Mouse (Mus musculus): ENCODE results near the gene Dntt. TPM values are rescaled to one million over a fixed set of nuclear protein-coding genes. Genes with fewer than 3 reads are reported as not detected.

The Dntt gene
- total RNA-seq (2012; rRNA removed), result not detected in 2 replicates

- H3K27ac ChIP-seq (ENCODE audit: insufficient read depth, low read depth, low read length, poor library complexity, severe bottlenecking), result no peak within 1 kb of the TSS
- DNase-seq (ENCODE audit: low read depth, low spot score), result no peak
- H3K4me3 ChIP-seq (ENCODE audit: insufficient read depth in 1 of 2, low read depth in 1 of 2, low read length in 2 of 2, poor library complexity in 1 of 2, severe bottlenecking in 1 of 2), result no peak within 1 kb of the TSS
- in situ Hi-C loops (cut with MboI; ENCODE audit: low sequenced_read_pairs in 2 of 2, unreplicated experiment in 2 of 2), result loop anchor here (25.0 kb wide), 1 partner anchor 267 kb away; no protein-coding TSS in a partner anchor
- H3K9me3 ChIP-seq (ENCODE audit: control insufficient read depth, insufficient read depth, low read depth, low read length), result no peaks in the 10 kb centered on the region
- no peaks in the 10 kb centered on the region for H3K4me1 ChIP-seq (ENCODE audit: control insufficient read depth in 2 of 2, insufficient read depth in 2 of 2, low read length in 2 of 2, poor library complexity in 1 of 2)
- H3K9ac ChIP-seq (ENCODE audit: insufficient read depth, low read depth, low read length, poor library complexity, severe bottlenecking), result no peak within 1 kb of the TSS
- H3K36me3 ChIP-seq (ENCODE audit: control insufficient read depth, insufficient read depth, low read length, poor library complexity, severe bottlenecking), result no peaks in the 10 kb centered on the region
- no peak for TF ChIP-seq ZNF384 (IDR thresholded peaks at IDR 0.05; ENCODE audit: low read depth, low read length)
- TF ChIP-seq CHD2 (IDR thresholded peaks at IDR 0.05; ENCODE audit: low read depth, low read length), result no peak
- TF ChIP-seq MAFK (IDR thresholded peaks at IDR 0.05; ENCODE audit: insufficient read depth, low read depth, low read length), result no peak
- no peak for TF ChIP-seq ZC3H11A (IDR thresholded peaks at IDR 0.05; ENCODE audit: borderline replicate concordance, low read depth, low read length)
- no peak for TF ChIP-seq HCFC1 (IDR thresholded peaks at IDR 0.05; ENCODE audit: borderline replicate concordance, insufficient read depth, low read length)
These were observed at the start of gene Dntt for GRCm38 (mm10) chr19:41029219-41029618. TSS of gene Dntt (plus strand) at chr19:41029275.

GRCm38 (mm10) chr19:40980671-40981070 is 48.4 kb upstream of the Dntt start:
- H3K4me1 ChIP-seq (ENCODE audit: control insufficient read depth in 2 of 2, insufficient read depth in 2 of 2, low read length in 2 of 2, poor library complexity in 1 of 2), result no peaks in the 10 kb centered on the region
- in situ Hi-C loops (cut with MboI; ENCODE audit: low sequenced_read_pairs in 2 of 2, unreplicated experiment in 2 of 2), result no loop called here
- DNase-seq (ENCODE audit: low read depth, low spot score), result no peak
- TF ChIP-seq MAFK (IDR thresholded peaks at IDR 0.05; ENCODE audit: insufficient read depth, low read depth, low read length) (no peak), HCFC1 (IDR thresholded peaks at IDR 0.05; ENCODE audit: borderline replicate concordance, insufficient read depth, low read length) (no peak), ZNF384 (IDR thresholded peaks at IDR 0.05; ENCODE audit: low read depth, low read length) (no peak), ZC3H11A (IDR thresholded peaks at IDR 0.05; ENCODE audit: borderline replicate concordance, low read depth, low read length) (no peak), CHD2 (IDR thresholded peaks at IDR 0.05; ENCODE audit: low read depth, low read length) (no peak)
- no peak overlapping the region for H3K4me3 ChIP-seq (ENCODE audit: insufficient read depth in 1 of 2, low read depth in 1 of 2, low read length in 2 of 2, poor library complexity in 1 of 2, severe bottlenecking in 1 of 2)
- H3K9ac ChIP-seq (ENCODE audit: insufficient read depth, low read depth, low read length, poor library complexity, severe bottlenecking), result no peak overlapping the region
- no peaks in the 10 kb centered on the region for H3K36me3 ChIP-seq (ENCODE audit: control insufficient read depth, insufficient read depth, low read length, poor library complexity, severe bottlenecking)
- no peak overlapping the region for H3K27ac ChIP-seq (ENCODE audit: insufficient read depth, low read depth, low read length, poor library complexity, severe bottlenecking)
- no peaks in the 10 kb centered on the region for H3K9me3 ChIP-seq (ENCODE audit: control insufficient read depth, insufficient read depth, low read depth, low read length)

GRCm38 (mm10) chr19:40984536-40984935 is 44.5 kb upstream of the Dntt start:
- Histone ChIP-seq H3K9ac (ENCODE audit: insufficient read depth, low read depth, low read length, poor library complexity, severe bottlenecking) (no peak overlapping the region), H3K36me3 (ENCODE audit: control insufficient read depth, insufficient read depth, low read length, poor library complexity, severe bottlenecking) (no peaks in the 10 kb centered on the region), H3K4me1 (ENCODE audit: control insufficient read depth in 2 of 2, insufficient read depth in 2 of 2, low read length in 2 of 2, poor library complexity in 1 of 2) (no peaks in the 10 kb centered on the region), H3K4me3 (ENCODE audit: insufficient read depth in 1 of 2, low read depth in 1 of 2, low read length in 2 of 2, poor library complexity in 1 of 2, severe bottlenecking in 1 of 2) (no peak overlapping the region), H3K27ac (ENCODE audit: insufficient read depth, low read depth, low read length, poor library complexity, severe bottlenecking) (no peak overlapping the region), H3K9me3 (ENCODE audit: control insufficient read depth, insufficient read depth, low read depth, low read length) (no peaks in the 10 kb centered on the region)
- in situ Hi-C loops (cut with MboI; ENCODE audit: low sequenced_read_pairs in 2 of 2, unreplicated experiment in 2 of 2), result no loop called here
- TF ChIP-seq HCFC1 (IDR thresholded peaks at IDR 0.05; ENCODE audit: borderline replicate concordance, insufficient read depth, low read length) (no peak), ZC3H11A (IDR thresholded peaks at IDR 0.05; ENCODE audit: borderline replicate concordance, low read depth, low read length) (no peak), ZNF384 (IDR thresholded peaks at IDR 0.05; ENCODE audit: low read depth, low read length) (no peak), CHD2 (IDR thresholded peaks at IDR 0.05; ENCODE audit: low read depth, low read length) (no peak), MAFK (IDR thresholded peaks at IDR 0.05; ENCODE audit: insufficient read depth, low read depth, low read length) (no peak)
- no peak for DNase-seq (ENCODE audit: low read depth, low spot score)

GRCm38 (mm10) chr19:40988856-40989255 is 40.2 kb upstream of the Dntt start:
- no peak overlapping the region for H3K27ac ChIP-seq (ENCODE audit: insufficient read depth, low read depth, low read length, poor library complexity, severe bottlenecking)
- no peak overlapping the region for H3K9ac ChIP-seq (ENCODE audit: insufficient read depth, low read depth, low read length, poor library complexity, severe bottlenecking)
- H3K9me3 ChIP-seq (ENCODE audit: control insufficient read depth, insufficient read depth, low read depth, low read length), result no peaks in the 10 kb centered on the region
- H3K4me1 ChIP-seq (ENCODE audit: control insufficient read depth in 2 of 2, insufficient read depth in 2 of 2, low read length in 2 of 2, poor library complexity in 1 of 2), result peaks cover 0 to 2% of the 10 kb centered on the region in 2 experiments; a peak in 1 of 4 replicates
- DNase-seq (ENCODE audit: low read depth, low spot score), result no peak
- no peaks in the 10 kb centered on the region for H3K36me3 ChIP-seq (ENCODE audit: control insufficient read depth, insufficient read depth, low read length, poor library complexity, severe bottlenecking)
- TF ChIP-seq ZNF384 (IDR thresholded peaks at IDR 0.05; ENCODE audit: low read depth, low read length) (no peak), HCFC1 (IDR thresholded peaks at IDR 0.05; ENCODE audit: borderline replicate concordance, insufficient read depth, low read length) (no peak), MAFK (IDR thresholded peaks at IDR 0.05; ENCODE audit: insufficient read depth, low read depth, low read length) (no peak), ZC3H11A (IDR thresholded peaks at IDR 0.05; ENCODE audit: borderline replicate concordance, low read depth, low read length) (no peak)
- H3K4me3 ChIP-seq (ENCODE audit: insufficient read depth in 1 of 2, low read depth in 1 of 2, low read length in 2 of 2, poor library complexity in 1 of 2, severe bottlenecking in 1 of 2), result no peak overlapping the region
- in situ Hi-C loops (cut with MboI; ENCODE audit: low sequenced_read_pairs in 2 of 2, unreplicated experiment in 2 of 2), result no loop called here
